Mouse (Mus musculus) bone marrow macrophage, adult 2 months (primary cell): ENCODE measurements around the gene Acoxl. TPM values are rescaled to one million over a fixed set of nuclear protein-coding genes. Genes with fewer than 3 reads are reported as not detected.

Source experiments
- H3K27ac ChIP-seq: 2 replicates; pipeline ENCODE4 v1.5.1; 2012; ENCODE audit warnings: low read depth, low read length; ENCODE audit not compliant: insufficient read depth
- H3K4me1 ChIP-seq: 2 replicates; pipeline ENCODE4 v1.6.1; 2012; ENCODE audit warnings: low read length; ENCODE audit not compliant: control insufficient read depth, insufficient read depth
- H3K4me3 ChIP-seq: 2 replicates; pipeline ENCODE4 v1.5.1; 2012; ENCODE audit warnings: mild to moderate bottlenecking, low read length, moderate library complexity; ENCODE audit not compliant: insufficient read depth
- CTCF ChIP-seq: IDR thresholded peaks from 2 replicates; pipeline ENCODE4 v1.5.1; 2012; ENCODE audit warnings: low read depth, mild to moderate bottlenecking, low read length, moderate library complexity
- POLR2A ChIP-seq: IDR thresholded peaks from 2 replicates; pipeline ENCODE4 v1.6.1; 2012; ENCODE audit warnings: mild to moderate bottlenecking, low read depth, low read length, borderline replicate concordance
- polyA plus RNA-seq: library from polyadenylated mRNA; stranded (reverse); fragments of >200 nt; gene quantifications from 2 replicates; pipeline ENCODE4 v1.2.4, GENCODE M21; 2012; ENCODE audit not compliant: missing spikeins, insufficient read depth, insufficient read length

Acoxl gene
- polyA plus RNA-seq: not detected in 2 replicates

DNA sequence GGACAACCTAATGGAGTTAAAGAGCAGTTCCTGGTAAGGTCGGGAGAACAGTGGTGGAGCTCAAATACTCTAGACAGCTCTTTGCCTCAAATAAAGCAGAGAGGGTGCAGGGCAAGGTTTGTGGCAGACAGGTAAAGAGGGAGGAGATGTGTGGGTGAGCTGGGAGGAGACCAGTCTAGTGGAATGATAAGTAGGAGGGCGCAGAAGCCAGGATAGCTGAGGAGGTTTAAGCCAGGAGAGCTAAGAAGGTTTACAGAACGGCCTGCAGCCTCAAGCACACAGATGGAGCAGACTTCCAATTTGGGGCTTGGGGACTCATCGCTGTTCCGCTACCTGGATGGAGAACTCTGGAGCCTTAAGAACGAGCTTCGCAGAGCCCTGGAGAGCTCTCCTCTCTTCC is at the start of gene Acoxl:
Acoxl (plus strand) TSS at position 301 of the 400 bp plus-strand sequence.
- TF ChIP-seq POLR2A (no peak), CTCF (no peak)
- Histone ChIP-seq H3K4me1 (no peaks in the 10 kb centered on the region), H3K4me3 (no peak within 1 kb of the TSS), H3K27ac (no peak within 1 kb of the TSS)

DNA sequence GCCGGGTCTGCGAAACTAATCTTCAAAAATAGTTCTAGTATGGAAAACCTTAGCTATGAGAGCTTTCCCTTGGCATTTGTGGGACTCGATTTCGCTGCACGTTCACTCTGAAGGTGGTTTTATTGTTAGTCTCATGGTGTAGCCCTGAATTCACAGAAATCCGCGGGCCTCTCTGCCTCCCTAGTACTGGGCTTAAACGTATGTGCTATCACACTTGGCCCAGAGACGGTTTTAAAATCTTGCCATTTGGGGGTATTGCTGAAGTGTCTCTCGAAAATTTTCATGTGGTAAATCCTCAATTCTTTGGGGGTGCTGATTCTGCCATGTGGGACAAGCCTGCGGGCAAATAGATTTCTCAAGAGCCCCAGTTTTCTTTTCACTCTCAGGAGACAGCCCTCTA is 49.5 kb upstream of the Acoxl start:
- Histone ChIP-seq H3K27ac (peak overlapping the region; percentile 39; the same call in 1 of the 2 replicates), H3K4me3 (peak overlapping the region; percentile 67), H3K4me1 (peaks cover 15% of the 10 kb centered on the region)
- TF ChIP-seq CTCF (no peak), POLR2A (no peak)

DNA sequence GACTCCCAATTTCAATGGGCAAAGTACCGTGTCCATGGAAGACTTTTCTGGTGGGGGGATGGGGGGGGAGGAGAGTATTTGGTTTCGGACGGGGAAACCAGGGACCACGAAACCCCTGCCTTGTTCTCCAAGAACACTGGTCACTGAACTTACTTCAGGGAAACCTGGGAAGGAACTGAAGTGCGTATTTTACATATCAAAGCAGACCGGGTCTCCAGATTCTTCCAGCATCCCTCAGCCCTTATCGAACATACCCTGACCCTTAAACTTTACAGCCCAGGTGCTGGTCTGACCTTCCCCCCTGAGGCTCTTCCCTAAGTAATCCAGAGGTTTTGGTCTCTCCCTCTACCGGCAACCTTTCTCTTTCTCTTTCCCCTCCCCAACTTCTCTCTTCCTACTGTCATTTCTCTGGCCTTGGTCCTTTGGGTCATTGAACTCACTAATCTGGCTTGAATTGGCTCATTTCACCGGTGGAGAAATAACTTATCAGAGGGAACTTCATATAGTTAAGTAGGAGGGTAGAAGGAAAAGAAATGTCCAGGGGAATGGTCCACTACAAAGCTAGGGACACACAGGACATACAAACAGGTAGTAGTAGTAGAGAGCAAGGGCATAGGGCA is 48.9 kb upstream of the Acoxl start:
- Histone ChIP-seq H3K27ac (no peak overlapping the region), H3K4me3 (0 out of 2 replicates have a peak overlapping the region, but pooled peaks have one; percentile 67), H3K4me1 (peaks cover 15% of the 10 kb centered on the region)
- TF ChIP-seq POLR2A (no peak), CTCF (no peak)

DNA sequence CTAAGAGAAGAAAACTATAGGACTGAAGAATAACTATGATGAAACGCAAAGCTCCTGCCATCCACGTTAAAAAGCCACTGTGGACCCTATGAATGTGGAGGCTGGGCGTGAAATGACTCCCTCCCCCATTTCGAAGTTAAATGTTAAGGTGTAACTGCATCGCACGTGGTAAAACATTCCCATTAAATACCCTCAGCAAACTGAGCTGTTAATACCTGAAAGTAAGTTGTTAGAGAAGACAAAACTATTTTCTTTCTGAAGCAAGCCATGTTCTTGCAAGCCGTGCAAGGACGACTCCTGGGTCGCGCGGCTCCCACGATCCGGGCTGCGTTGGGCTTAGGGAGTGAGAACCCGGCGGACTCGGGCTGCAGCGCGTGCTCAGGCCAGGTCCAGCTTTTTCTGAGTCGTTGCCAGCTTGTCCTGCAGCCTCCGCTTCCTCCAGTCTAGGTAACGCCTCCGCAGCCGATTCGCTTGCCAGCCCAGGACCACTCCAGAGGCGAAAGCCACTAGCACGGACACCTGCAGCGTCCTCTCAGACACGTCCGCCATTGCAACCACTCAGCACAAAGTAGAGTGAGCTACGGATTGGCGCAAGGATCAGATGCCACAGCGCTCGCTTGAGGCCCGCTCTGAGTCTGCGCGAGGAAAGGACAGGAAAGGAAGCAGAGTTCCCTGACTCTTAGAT is 46.6 kb upstream of the Acoxl start, which contains the start of gene Mtln:
Mtln (minus strand) TSS at position 570 of the 685 bp plus-strand sequence.
- peaks cover 15% of the 10 kb centered on the region for H3K4me1 ChIP-seq
- no peak for TF ChIP-seq POLR2A
- TF ChIP-seq CTCF: no peak
- H3K4me3 ChIP-seq: peak within 1 kb of the TSS; percentile 80
- peak within 1 kb of the TSS; percentile 54 for H3K27ac ChIP-seq

DNA sequence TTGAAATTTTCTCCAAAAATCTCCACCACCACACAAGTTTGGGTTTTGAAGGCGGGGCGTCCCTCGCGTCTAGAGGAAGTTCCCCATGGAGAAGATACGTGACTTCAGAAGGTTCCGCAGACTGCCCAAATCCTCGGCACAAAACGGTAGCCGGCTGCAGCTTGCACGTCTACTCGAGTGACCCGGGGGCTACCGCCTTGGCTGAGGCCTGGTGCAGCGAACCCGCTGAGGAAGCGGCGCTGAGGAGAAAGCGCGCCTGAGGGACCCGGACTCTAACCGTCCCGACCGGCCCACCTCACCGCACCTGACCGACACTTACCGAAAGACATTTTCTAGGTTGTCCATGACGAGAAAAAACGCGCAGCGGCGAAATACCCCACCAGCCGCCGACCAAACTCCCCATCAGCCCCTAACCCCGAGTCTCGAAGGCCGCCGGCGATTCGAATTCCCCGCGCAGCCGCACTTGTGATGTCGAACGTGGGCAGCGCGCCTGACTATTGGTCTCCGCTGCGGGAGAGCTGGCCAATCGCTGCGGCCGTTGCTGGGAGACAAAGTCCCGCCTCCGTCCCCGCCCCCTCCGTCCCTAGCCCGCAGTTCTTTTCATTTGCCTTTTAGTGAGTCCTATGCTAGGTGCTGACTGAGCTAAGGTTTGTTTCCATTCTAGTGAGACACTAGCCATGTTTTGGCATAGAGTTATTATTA is 7.1 kb upstream of the Acoxl start, which contains the start of gene Bub1:
Bub1 (minus strand) TSS at position 465 of the 702 bp plus-strand sequence.
- H3K4me3 ChIP-seq: peak within 1 kb of the TSS; percentile 100
- peak within 1 kb of the TSS; percentile 79 for H3K27ac ChIP-seq
- peaks cover 3% of the 10 kb centered on the region for H3K4me1 ChIP-seq
- TF ChIP-seq CTCF: no peak
- TF ChIP-seq POLR2A: no peak

DNA sequence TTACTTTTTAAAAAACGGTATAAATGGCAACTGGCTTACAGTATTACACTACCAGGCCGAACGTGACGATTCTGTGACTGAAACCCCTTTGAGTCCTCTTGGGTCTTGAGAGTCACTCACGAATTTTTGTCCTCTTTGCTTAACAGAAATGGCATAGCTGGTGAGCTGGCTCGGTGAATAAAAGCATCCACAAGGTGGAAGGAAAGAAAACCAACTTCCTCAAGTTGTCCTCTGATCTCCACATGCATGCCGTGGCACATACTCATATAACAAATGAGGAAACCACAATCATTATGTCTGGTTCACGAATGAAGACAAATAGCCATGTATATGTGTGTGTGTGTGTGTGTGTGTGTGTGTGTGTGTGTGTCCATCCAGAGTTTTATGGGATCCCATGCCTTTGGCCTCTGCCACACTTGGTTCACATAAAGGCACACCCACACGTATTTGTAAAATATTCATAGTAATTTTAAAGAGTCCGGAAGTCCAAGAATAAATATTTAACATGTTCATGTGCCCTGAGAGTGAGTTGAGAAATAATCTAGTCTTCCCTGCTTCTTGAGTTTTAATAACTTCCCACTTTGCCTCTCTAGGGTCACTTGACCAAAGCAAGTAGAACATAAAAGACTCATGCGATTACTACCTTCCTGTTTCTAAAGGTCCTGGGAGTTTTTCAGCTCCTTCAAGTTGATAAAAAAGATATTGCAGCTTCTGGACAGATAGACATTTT is 6.4 kb upstream of the Acoxl start:
- H3K4me3 ChIP-seq: peak overlapping the region; percentile 54
- no peak for TF ChIP-seq CTCF
- no peak for TF ChIP-seq POLR2A
- H3K4me1 ChIP-seq: peaks cover 3% of the 10 kb centered on the region
- peak overlapping the region; percentile 71 for H3K27ac ChIP-seq

DNA sequence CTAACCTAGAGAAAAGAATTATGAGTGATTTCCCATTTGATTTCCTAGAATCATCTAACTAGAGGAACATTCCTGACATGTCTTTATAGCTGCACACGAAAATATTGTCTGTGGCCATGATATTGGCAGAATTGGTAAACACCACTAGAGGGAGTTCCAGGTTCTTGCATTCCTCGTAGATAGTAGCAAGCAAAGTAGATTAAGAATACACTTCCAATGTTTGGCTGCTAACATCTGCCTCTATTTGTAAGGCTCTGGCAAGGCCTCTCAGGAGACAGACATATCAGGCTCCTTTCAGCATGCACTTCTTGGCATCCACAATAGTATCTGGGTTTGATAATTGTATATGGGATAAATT is 5.9 kb upstream of the Acoxl start:
- TF ChIP-seq POLR2A (no peak), CTCF (no peak)
- H3K27ac ChIP-seq: no peak overlapping the region
- no peak overlapping the region for H3K4me3 ChIP-seq
- H3K4me1 ChIP-seq: peaks cover 3% of the 10 kb centered on the region

DNA sequence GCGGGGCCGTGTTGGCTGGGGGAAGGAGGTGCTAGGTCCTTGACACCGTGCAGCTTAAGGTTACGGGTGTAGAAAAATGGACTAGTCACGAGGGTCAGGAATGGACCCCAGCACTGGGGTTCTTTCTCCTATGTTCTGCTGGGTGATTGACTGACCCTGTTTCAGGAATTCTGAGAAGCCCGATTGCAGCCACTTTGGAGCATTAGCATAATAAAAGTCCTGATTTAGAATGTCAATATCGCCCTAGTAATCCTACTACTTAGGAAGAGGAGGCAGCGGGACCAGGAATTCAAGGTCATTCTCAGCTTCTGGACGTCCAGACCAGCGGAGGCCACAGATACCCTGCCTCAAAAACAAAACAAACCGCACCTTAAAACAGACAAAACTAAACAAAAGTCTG is 749 bp downstream of the Acoxl start:
- Histone ChIP-seq H3K4me1 (peaks cover 2% of the 10 kb centered on the region; the same call in 1 of the 2 replicates), H3K27ac (no peak overlapping the region), H3K4me3 (no peak overlapping the region)
- TF ChIP-seq POLR2A (no peak), CTCF (no peak)

DNA sequence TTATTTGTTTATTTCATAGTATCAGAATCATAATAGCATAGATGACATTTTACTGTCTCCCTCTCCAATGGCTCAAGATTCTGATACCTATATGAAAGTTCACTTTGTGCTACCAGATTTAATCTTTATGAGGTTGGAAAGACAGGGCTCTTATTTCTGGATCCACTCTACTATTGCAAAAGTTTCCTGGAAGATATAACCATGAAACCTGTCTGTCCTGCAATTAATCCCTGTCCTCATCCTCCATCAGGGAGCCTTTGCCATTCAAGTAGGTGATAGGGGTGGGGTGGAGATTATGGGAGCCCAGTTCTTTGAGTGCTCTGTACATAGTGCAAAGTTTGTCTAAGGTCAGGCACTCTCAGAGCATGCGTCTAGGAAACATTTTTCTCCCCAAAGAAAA is 2.7 kb downstream of the Acoxl start:
- TF ChIP-seq CTCF (no peak), POLR2A (no peak)
- Histone ChIP-seq H3K4me3 (no peak overlapping the region), H3K27ac (no peak overlapping the region), H3K4me1 (peaks cover 12% of the 10 kb centered on the region)
